Mouse (Mus musculus) granulocyte monocyte progenitor cell, adult 5-6 weeks (primary cell): ENCODE measurements at regions not wholly inside any gene's neighbourhood (a gene's known extent, or its start where the extent isn't known, plus 50 kb on each side); places are given as distances from the start of the nearest gene placed in this dataset.

ENCODE experiments used
- ATAC-seq: replicated peaks from 2 replicates; pipeline ENCODE4 v1.8.0; 2016; ENCODE audit warnings: mild to moderate bottlenecking, moderate TSS enrichment, inconsistent platforms; ENCODE audit not compliant: poor library complexity, severe bottlenecking

DNA sequence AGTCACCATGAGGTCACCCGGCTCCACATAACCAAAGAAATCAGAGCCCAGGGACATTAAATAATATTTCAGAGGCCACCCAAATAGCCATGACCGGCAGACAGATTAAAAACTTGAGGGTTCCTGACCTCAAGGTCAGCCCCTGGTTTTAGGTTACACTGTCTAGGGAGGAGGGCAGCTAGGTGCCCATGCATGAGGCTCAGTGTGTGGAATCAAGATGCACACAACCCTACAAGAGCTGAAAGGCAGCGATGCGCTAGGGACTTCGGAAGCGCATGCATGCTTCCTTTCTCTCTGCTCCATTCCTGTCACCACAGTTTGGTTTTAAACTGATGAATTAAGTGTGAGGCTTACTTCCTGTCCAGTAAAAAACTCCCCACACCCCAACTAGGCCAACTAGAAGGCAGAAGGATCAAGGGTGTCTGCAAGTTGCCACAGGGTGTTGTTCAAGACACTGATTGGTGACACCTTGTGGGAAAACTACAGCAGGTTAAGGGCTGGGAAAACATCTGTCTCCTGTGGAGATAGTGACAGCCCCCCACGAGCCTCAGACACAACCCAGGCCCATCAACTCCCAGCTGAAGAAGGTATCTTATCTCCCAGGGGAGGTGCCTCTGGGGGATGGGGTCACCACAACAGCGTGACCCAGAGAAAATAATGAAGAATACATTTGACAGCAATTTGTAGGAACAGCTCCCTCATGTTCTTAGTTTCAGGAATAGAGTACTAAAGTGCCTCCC is 127.2 kb upstream of the Gdnf start:
- no peak for ATAC-seq

DNA sequence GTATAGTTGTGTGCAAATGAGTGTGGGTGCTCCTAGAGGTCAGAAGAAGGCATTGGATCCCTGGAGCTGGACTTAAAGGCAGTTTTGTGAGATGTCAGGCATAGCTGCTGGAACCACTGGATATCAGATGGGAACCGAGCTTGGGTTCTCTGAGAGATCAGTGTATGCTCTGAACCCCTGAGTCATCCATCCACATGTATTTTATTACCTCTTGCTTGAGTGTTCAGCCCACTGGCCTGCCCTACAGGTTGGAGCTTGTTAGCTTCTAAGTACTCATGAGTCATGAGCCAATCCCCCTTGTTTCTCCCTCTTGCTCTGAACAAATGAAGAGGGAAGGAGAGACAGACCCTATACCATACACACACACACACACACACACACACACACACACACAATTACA is 119.4 kb upstream of the Gdnf start:
- ATAC-seq: no peak

DNA sequence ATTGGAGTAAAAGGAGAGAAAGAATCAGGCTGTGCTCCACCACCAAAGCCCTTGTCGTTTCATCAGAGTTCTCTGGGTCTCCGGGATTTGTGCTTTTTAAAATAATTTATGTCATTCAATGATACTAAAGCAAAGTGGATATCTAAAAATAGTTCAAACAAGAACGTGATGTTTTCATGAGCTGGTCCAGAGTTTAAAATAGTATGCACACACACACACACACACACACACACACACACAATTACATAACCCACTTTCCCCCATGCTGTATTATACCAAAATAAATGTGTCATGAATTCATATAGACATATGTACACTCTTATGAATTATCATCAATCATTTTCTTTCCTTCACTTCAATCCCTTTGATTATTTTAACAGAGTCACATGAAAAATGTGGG is 118.5 kb upstream of the Gdnf start:
- no peak for ATAC-seq

DNA sequence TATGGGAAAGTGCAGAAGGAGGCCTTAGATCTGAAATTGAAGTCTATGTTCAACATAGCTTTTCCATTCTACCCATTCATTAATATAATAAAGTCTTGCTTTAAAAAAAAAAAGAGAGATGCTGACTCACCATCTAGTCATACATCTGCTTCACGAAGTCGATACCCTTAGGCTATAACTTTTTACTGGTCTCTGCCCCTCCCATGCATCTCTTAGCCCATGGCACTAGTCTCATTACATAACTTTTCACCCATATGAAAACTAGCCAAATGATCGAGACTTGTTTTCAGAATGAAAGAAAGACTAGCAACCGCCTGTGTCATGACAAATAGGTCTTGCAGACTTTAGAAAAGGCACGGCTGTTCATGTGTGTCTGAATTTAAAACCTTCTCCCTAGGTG is 116.6 kb upstream of the Gdnf start:
- ATAC-seq: no peak

DNA sequence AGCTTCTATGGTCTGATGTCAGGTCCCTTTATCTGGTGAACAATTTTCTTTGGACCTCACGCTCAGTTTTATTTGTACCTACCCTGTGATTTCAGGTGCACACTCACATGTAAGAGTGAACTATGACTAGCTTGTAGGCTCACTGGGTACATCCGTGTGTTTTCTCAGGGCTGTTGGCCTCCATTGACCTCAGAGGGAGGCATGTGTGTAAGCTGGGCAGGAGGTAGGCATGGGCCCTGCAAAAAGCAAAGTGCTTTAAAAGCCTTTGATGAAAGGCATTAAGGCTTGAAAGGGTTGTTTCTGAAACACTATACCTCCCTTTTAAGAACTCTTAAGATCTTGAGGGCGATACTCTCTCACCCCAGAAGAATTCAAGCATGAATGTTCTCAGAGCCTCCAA is 112.9 kb upstream of the Gdnf start:
- no peak for ATAC-seq

DNA sequence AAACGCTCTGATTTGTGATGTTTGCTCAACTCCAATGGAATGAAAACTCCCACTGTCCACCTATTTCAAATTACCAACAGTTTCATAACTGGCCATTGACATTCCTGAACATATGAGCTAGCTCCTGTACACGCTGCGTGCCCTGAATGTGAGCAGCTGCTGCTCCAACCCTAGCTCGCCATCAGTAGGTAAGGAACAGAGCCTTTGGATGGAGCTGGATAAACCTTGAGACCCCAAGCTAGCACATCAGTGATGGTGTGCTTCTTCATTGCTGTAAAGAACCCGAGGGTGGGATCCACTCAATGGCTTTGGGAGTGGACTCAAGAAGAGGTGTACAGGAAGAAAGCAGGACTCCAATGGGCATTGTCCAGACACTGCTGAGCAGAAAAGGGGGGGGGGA is 101.8 kb upstream of the Gdnf start:
- ATAC-seq: no peak

DNA sequence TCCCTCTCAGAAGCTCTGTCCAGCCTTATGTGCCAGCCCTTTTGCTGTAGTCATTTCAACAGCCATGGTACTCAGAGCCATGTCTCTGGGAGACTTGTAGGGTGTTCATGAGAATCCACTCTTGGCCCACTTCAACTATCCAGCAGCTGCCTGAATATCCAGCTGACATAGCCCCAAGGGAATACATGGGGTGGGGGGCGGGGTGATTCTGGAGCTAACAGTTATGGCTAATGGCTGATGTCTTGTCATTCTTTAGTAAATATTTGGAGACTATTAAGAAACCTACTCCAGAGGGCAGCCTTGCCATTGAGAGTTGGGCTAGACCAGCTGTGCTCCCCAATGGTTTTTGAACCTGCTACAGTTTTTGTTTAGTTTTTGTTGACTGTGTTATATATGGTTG is 96.0 kb upstream of the Gdnf start:
- no peak for ATAC-seq

DNA sequence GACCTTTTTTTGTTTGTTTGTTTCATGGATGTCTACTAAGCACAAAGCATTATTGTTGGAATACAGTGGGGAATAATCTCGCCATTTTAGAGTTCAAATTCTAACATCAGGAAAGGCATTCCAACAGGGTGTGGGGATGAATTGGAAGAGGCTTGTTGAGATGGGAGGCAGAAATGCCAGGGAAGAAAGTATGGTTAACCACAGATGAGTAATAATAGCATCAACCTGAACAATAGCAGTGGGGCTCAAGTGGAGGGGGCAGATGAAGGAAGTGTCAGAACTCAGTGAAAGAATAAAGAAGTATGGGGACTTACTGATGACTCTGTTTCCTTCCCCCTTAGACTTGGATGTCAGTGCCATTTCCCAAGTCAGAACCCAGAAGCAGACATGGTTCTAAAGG is 94.5 kb upstream of the Gdnf start:
- ATAC-seq: no peak

DNA sequence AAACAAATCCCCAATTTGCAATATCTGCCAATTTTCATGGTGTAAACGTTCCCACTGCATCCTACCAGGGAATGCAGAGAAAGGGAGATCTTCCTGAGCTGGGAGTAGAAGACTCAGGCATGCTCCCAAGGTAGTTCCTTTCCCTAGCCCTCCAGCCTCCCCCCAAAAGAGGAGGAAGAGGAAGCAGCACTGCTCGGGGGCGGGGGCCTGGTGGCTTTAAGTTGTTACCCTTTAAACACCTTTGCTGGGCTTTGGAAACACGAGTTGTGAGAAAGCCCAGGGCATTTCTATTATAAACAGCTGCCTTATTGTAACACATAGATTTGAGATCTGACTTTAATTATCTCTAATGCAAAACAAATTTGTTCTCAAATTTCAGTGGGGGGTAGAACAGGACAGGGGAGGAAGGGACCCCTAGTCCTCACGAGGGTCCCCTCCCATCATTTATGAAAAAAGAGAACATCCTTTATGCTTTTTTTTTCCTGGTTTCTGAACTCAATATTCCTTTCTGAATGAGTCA is 87.4 kb upstream of the Gdnf start:
- ATAC-seq: no peak

DNA sequence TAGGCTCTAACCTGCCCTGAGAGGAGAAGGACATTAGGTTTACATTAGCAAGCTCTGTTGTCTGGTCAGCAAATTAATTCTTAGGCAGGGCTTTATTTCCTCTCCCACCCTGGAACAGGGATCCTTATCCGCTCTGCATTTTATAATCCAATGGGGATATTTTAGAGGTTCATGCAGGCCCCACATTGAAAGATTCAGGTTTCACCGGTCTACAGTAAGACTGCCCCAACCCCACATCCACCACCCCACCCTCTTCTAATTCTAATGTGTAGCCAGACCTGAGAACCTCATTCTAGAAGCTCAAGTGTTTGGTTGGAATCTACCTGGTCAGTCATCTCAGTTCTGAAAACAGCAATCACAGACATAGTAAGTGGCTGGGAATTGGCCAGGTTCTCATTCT is 86.9 kb upstream of the Gdnf start:
- ATAC-seq: no peak

DNA sequence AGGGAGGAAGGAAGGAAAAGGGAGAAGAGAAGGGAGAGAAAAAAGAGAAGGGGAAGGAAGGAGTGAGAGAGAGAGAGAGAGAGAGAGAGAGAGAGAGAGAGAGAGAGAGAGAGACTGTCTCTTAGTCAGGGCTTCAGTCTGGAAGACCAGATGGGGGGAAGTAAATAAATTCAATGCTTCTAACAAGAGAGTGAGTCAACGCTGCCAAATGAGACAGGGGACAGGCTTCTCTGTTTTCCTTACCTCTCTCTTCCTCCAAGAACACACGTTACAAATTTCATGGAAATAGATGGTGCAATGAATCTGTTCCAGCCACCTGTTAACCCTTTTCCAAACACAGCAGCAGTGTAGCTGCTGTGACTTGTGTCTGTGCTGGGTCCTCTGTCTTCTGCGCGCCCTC is 85.1 kb upstream of the Gdnf start:
- no peak for ATAC-seq

DNA sequence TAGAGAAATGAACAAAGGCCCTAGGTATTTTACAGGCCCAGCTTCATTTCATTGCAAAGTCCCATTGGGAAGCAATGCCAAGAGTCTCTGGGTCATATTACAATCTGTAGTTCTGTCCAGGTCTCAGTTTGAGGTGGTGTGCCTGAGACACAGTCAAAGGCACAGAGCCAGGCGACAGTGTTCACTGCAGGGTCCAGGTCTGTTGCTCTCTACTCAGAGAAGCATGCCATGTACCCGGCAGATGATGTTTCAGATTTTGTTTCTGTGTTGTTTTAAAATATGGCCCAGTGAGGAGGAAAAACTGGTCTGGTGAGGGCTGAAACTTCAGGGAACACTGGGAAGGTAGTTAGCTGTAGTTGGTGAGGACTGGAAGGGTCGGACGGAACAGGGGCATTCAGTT is 63.1 kb upstream of the Gdnf start:
- ATAC-seq: no peak

DNA sequence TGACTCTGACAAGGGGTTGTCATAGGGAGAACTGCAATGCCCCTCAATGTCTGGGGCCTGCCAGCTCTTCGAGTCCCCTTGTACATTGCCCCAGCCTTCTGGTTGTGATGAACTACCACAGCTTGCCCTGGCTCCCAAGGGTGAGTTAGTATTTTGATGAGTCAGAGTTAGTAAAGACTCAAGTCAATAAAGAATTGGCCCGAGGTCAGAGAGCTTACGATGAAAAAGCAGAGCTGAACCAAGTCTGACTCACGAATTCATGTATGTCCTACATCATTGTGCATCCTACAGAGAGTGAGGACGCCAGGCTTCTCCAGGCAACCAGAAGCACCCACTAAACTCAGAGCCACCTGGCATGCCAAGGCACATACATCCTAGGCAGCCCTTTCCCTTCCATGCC is 60.2 kb upstream of the Gdnf start:
- no peak for ATAC-seq
